Mouse (Mus musculus) midbrain, embryonic 16.5 days (tissue): ENCODE measurements around the gene Sugp2. TPM values are rescaled to one million over a fixed set of nuclear protein-coding genes. Genes with fewer than 3 reads are reported as not detected.

Experiments
- ATAC-seq: fragments of 200-750 bp; cut with Nextera tagmentation; 2 replicates; pipeline ENCODE4 v1.8.0; 2017; ENCODE audit warnings: moderate TSS enrichment
- H3K27ac ChIP-seq: fragments of 300-500 bp; sonication (generic); 2 replicates; pipeline ENCODE4 v1.5.1; 2014; ENCODE audit warnings: mild to moderate bottlenecking, low read length, mixed read lengths
- H3K27me3 ChIP-seq: fragments of 300-500 bp; sonication (generic); 2 replicates; pipeline ENCODE4 v1.6.1; 2014; ENCODE audit warnings: low read depth, low read length, mixed read lengths; ENCODE audit not compliant: control insufficient read depth, insufficient read depth
- H3K36me3 ChIP-seq: fragments of 300-500 bp; sonication (generic); 2 replicates; pipeline ENCODE4 v1.6.1; 2014; ENCODE audit warnings: mild to moderate bottlenecking, low read length, moderate library complexity, mixed read lengths; ENCODE audit not compliant: control insufficient read depth, insufficient read depth
- H3K4me1 ChIP-seq: fragments of 300-500 bp; sonication (generic); 2 replicates; pipeline ENCODE4 v1.6.1; 2014; ENCODE audit warnings: mild to moderate bottlenecking, low read length, mixed read lengths; ENCODE audit not compliant: control insufficient read depth, insufficient read depth
- H3K4me2 ChIP-seq: fragments of 300-500 bp; sonication (generic); 2 replicates; pipeline ENCODE4 v1.6.1; 2014; ENCODE audit warnings: mild to moderate bottlenecking, low read length, mixed read lengths
- H3K4me3 ChIP-seq: fragments of 300-500 bp; sonication (generic); 2 replicates; pipeline ENCODE4 v1.5.1; 2014; ENCODE audit warnings: low read depth, mild to moderate bottlenecking, low read length, moderate library complexity, mixed read lengths
- H3K9ac ChIP-seq: fragments of 300-500 bp; sonication (generic); 2 replicates; pipeline ENCODE4 v1.6.1; 2014; ENCODE audit warnings: low read depth, low read length, mixed read lengths
- H3K9me3 ChIP-seq: fragments of 300-500 bp; sonication (generic); replicated peaks from 2 replicates; pipeline ENCODE4 v1.6.1; 2014; ENCODE audit warnings: mild to moderate bottlenecking, low read length, mixed read lengths; ENCODE audit not compliant: control insufficient read depth, poor library complexity, severe bottlenecking
- WGBS: fragments of 180-500 bp; shearing (Covaris S2); extraction: QIAGEN DNeasy Blood & Tissue Kit; methylation state at CpG from one replicate; pipeline ENCODE4 v1.1.7; 2014; 5-methylcytosine and 5-hydroxymethylcytosine counted together
- polyA plus RNA-seq: library from polyadenylated mRNA; unstranded; fragments of >200 nt; fragmentation: Nextera tagmentation; extraction: Ambion mirVana; gene quantifications from 2 replicates; pipeline ENCODE4 v1.2.1, GENCODE M21; 2015

Sugp2 gene
- 104 TPM in 2 replicates for polyA plus RNA-seq

- Histone ChIP-seq H3K27me3 (no peaks in the 10 kb centered on the region), H3K4me3 (peak within 1 kb of the TSS; percentile 87), H3K9ac (peak within 1 kb of the TSS; percentile 95), H3K4me1 (peaks cover 18% of the 10 kb centered on the region), H3K36me3 (peaks cover 21% of the 10 kb centered on the region), H3K27ac (peak within 1 kb of the TSS; percentile 97), H3K9me3 (no peaks in the 10 kb centered on the region), H3K4me2 (peak within 1 kb of the TSS; percentile 84)
- peak; percentile 97 for ATAC-seq
- WGBS: under 1% methylated on average over 60 of the region's 67 CpGs
These were observed at the start of gene Sugp2, which contains the start of gene Armc6 for GRCm38 (mm10) chr8:70234080-70234780. TSS of gene Sugp2 (plus strand) at chr8:70234226. TSS of gene Armc6 (minus strand) at chr8:70234466.

- no peaks in the 10 kb centered on the region for H3K9me3 ChIP-seq
- H3K4me2 ChIP-seq: no peak overlapping the region
- no peaks in the 10 kb centered on the region for H3K27me3 ChIP-seq
- 68% methylated on average over 7 of the region's 7 CpGs for WGBS
- peaks cover 6% of the 10 kb centered on the region; the same call in 1 of the 2 replicates for H3K36me3 ChIP-seq
- H3K27ac ChIP-seq: no peak overlapping the region
- no peak overlapping the region for H3K9ac ChIP-seq
- ATAC-seq: no peak
- no peak overlapping the region for H3K4me3 ChIP-seq
- H3K4me1 ChIP-seq: no peaks in the 10 kb centered on the region
These were observed 45.3 kb upstream of the Sugp2 start for GRCm38 (mm10) chr8:70188707-70189106.

GRCm38 (mm10) chr8:70193238-70193637 lies 40.8 kb upstream of the Sugp2 start:
- no peak for ATAC-seq
- WGBS: 66% methylated on average over 5 of the region's 5 CpGs
- H3K9ac ChIP-seq: no peak overlapping the region

DNA sequence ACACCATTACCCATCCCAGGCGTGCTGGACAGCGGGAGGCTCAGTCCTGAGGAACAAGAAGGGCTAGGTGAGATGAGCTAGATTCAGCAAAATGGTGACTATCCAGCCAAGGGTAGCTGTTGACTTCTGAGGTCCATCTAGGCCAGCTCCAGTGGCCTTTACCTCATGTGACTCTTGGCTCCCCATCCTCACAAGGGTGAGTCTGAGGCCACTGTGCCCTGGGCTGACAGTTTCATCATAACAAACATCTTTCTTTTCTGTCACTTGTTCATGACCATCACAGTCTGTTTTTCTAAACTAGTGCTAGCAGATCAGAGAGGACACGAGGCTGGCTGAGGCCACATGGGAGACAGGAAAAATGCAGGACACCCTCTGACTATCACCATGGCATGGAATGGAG lies 39.8 kb upstream of the Sugp2 start:
- H3K9me3 ChIP-seq: no peaks in the 10 kb centered on the region
- no peak overlapping the region for H3K4me3 ChIP-seq
- no peaks in the 10 kb centered on the region for H3K27me3 ChIP-seq
- no peak overlapping the region for H3K9ac ChIP-seq
- no peak for ATAC-seq
- WGBS: 80% methylated on average over 3 of the region's 3 CpGs
- no peaks in the 10 kb centered on the region; the same call in 1 of the 2 replicates for H3K4me1 ChIP-seq
- H3K36me3 ChIP-seq: peaks cover 6% of the 10 kb centered on the region; the same call in 1 of the 2 replicates
- H3K4me2 ChIP-seq: no peak overlapping the region
- no peak overlapping the region for H3K27ac ChIP-seq

More at GRCm38 (mm10) chr8:70193238-70193637, 40.8 kb upstream of the Sugp2 start:
- no peaks in the 10 kb centered on the region for H3K9me3 ChIP-seq
- peaks cover 6% of the 10 kb centered on the region; the same call in 1 of the 2 replicates for H3K36me3 ChIP-seq
- H3K27ac ChIP-seq: no peak overlapping the region
- H3K27me3 ChIP-seq: no peaks in the 10 kb centered on the region
- H3K4me3 ChIP-seq: no peak overlapping the region
- H3K4me2 ChIP-seq: no peak overlapping the region
- H3K4me1 ChIP-seq: no peaks in the 10 kb centered on the region; the same call in 1 of the 2 replicates

DNA sequence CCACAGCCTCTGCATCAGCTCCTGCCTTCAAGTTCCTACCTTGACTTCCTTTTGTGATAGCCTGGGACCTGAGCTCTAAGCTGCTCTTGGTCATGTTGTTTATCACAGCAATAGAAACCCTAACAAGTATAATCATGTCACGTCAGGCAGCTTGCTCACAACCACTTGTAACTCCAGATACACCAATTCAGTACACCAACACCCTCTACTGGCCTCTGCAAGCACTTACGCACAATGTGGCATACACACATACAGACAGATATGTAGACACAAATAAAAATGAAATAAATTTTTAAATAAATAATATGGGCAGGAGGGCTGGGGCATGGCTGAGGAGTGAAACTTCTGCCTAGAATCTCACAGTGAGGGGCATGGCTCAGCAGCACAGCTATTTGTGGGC lies 38.3 kb upstream of the Sugp2 start:
- ATAC-seq: no peak
- no peaks in the 10 kb centered on the region for H3K27me3 ChIP-seq

GRCm38 (mm10) chr8:70197603-70198002 lies 36.4 kb upstream of the Sugp2 start:
- Histone ChIP-seq H3K4me1 (no peaks in the 10 kb centered on the region; the same call in 1 of the 2 replicates), H3K9ac (no peak overlapping the region)
- WGBS: 41% methylated on average over 7 of the region's 7 CpGs

More for the DNA sequence above, 38.3 kb upstream of the Sugp2 start:
- no peak overlapping the region for H3K27ac ChIP-seq
- H3K4me3 ChIP-seq: no peak overlapping the region
- WGBS: 84% methylated on average over 2 of the region's 2 CpGs
- H3K4me2 ChIP-seq: no peak overlapping the region
- no peaks in the 10 kb centered on the region for H3K9me3 ChIP-seq
- no peaks in the 10 kb centered on the region for H3K36me3 ChIP-seq
- H3K4me1 ChIP-seq: no peaks in the 10 kb centered on the region; the same call in 1 of the 2 replicates
- H3K9ac ChIP-seq: no peak overlapping the region

GRCm38 (mm10) chr8:70200098-70200681 lies 33.8 kb upstream of the Sugp2 start:
- Histone ChIP-seq H3K9ac (no peak overlapping the region), H3K27ac (no peak overlapping the region), H3K27me3 (no peaks in the 10 kb centered on the region), H3K4me1 (no peaks in the 10 kb centered on the region; the same call in 1 of the 2 replicates), H3K9me3 (no peaks in the 10 kb centered on the region), H3K4me2 (no peak overlapping the region), H3K4me3 (no peak overlapping the region), H3K36me3 (no peaks in the 10 kb centered on the region)
- 70% methylated on average over 5 of the region's 5 CpGs for WGBS
- no peak for ATAC-seq

More at GRCm38 (mm10) chr8:70197603-70198002, 36.4 kb upstream of the Sugp2 start:
- no peak overlapping the region for H3K27ac ChIP-seq
- no peak overlapping the region for H3K4me2 ChIP-seq
- H3K27me3 ChIP-seq: no peaks in the 10 kb centered on the region
- H3K36me3 ChIP-seq: no peaks in the 10 kb centered on the region
- ATAC-seq: no peak
- no peak overlapping the region for H3K4me3 ChIP-seq
- H3K9me3 ChIP-seq: no peaks in the 10 kb centered on the region

GRCm38 (mm10) chr8:70201417-70201816 lies 32.6 kb upstream of the Sugp2 start:
- Histone ChIP-seq H3K4me3 (no peak overlapping the region), H3K4me2 (no peak overlapping the region), H3K9me3 (no peaks in the 10 kb centered on the region), H3K27ac (no peak overlapping the region), H3K36me3 (no peaks in the 10 kb centered on the region), H3K9ac (no peak overlapping the region), H3K4me1 (no peaks in the 10 kb centered on the region; the same call in 1 of the 2 replicates), H3K27me3 (no peaks in the 10 kb centered on the region)
- no peak for ATAC-seq
- WGBS: 89% methylated on average over 3 of the region's 3 CpGs

DNA sequence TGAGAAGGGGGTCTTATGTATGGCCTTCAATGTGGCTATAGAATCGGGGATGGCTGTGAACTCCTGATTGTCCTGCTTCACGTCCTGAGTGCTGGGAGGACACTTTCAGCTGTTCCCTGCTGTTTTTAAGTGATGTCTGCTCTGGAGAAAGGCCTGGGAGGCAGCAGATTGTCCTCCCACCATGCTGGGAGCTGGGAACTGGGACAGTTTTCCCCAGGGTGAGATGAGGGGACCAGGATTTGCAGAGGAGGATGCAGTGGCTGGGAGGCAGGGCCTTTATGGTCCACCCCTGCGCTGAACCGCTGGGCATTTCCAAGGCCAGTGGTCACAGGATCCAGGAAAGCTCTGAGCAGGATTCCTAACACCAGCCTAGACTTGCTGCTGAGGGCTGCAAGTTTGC lies 31.0 kb upstream of the Sugp2 start:
- H3K27me3 ChIP-seq: no peaks in the 10 kb centered on the region
- no peaks in the 10 kb centered on the region; the same call in 1 of the 2 replicates for H3K4me1 ChIP-seq
- H3K4me3 ChIP-seq: no peak overlapping the region
- H3K36me3 ChIP-seq: no peaks in the 10 kb centered on the region
- H3K9me3 ChIP-seq: no peaks in the 10 kb centered on the region
- no peak overlapping the region for H3K4me2 ChIP-seq
- H3K27ac ChIP-seq: no peak overlapping the region
- 69% methylated on average over 4 of the region's 4 CpGs for WGBS
- ATAC-seq: no peak
- H3K9ac ChIP-seq: no peak overlapping the region
